Mouse (Mus musculus) heart, embryonic 16.5 days (tissue): ENCODE results near the gene Farp1. TPM values are rescaled to one million over a fixed set of nuclear protein-coding genes. Genes with fewer than 3 reads are reported as not detected.
A peak's percentile ranks its signal among the peaks of the same experiment; 100 is the strongest.

Experiments
- ATAC-seq: fragments of 200-750 bp; cut with Nextera tagmentation; replicated peaks from 2 replicates; pipeline ENCODE4 v1.8.0; 2017; ENCODE audit warnings: moderate number of reproducible peaks; ENCODE audit not compliant: insufficient read depth, low FRiP score; ENCODE audit errors: extremely low read depth
- H3K27ac ChIP-seq: fragments of 300-500 bp; sonication (generic); 2 replicates; pipeline ENCODE4 v1.5.1; 2014; ENCODE audit warnings: mild to moderate bottlenecking, low read length, control low read depth, moderate library complexity
- H3K27me3 ChIP-seq: fragments of 300-500 bp; sonication (generic); 2 replicates; pipeline ENCODE4 v1.6.1; 2014; ENCODE audit warnings: low read length, mixed read lengths; ENCODE audit not compliant: control insufficient read depth, insufficient read depth
- H3K36me3 ChIP-seq: fragments of 300-500 bp; sonication (generic); 2 replicates; pipeline ENCODE4 v1.6.1; 2014; ENCODE audit not compliant: control insufficient read depth, insufficient read depth
- H3K4me1 ChIP-seq: fragments of 300-500 bp; sonication (generic); 2 replicates; pipeline ENCODE4 v1.6.1; 2014; ENCODE audit warnings: low read length, mixed read lengths; ENCODE audit not compliant: control insufficient read depth, insufficient read depth
- H3K4me2 ChIP-seq: fragments of 300-500 bp; sonication (generic); 2 replicates; pipeline ENCODE4 v1.6.1; 2014; ENCODE audit warnings: low read depth, mild to moderate bottlenecking, control low read depth, low read length
- H3K4me3 ChIP-seq: fragments of 300-500 bp; sonication (generic); 2 replicates; pipeline ENCODE4 v1.5.1; 2014; ENCODE audit warnings: mild to moderate bottlenecking, control low read depth, low read length
- H3K9ac ChIP-seq: fragments of 300-500 bp; sonication (generic); 2 replicates; pipeline ENCODE4 v1.6.1; 2014; ENCODE audit warnings: low read length, control low read depth
- H3K9me3 ChIP-seq: fragments of 300-500 bp; sonication (generic); replicated peaks from 2 replicates; pipeline ENCODE4 v1.6.1; 2016; ENCODE audit warnings: low read length; ENCODE audit not compliant: control insufficient read depth
- WGBS: fragments of 180-500 bp; shearing (Covaris S2); extraction: QIAGEN DNeasy Blood & Tissue Kit; methylation state at CpG from one replicate; pipeline ENCODE4 v1.1.7; 2014; 5-methylcytosine and 5-hydroxymethylcytosine counted together
- polyA plus RNA-seq: library from polyadenylated mRNA; unstranded; fragments of >200 nt; fragmentation: Nextera tagmentation; extraction: Ambion mirVana; gene quantifications from 2 replicates; pipeline ENCODE4 v1.2.1, GENCODE M21; 2015

The Farp1 gene
- polyA plus RNA-seq, 1 experiment from 2014 or later: 11.6 TPM

DNA sequence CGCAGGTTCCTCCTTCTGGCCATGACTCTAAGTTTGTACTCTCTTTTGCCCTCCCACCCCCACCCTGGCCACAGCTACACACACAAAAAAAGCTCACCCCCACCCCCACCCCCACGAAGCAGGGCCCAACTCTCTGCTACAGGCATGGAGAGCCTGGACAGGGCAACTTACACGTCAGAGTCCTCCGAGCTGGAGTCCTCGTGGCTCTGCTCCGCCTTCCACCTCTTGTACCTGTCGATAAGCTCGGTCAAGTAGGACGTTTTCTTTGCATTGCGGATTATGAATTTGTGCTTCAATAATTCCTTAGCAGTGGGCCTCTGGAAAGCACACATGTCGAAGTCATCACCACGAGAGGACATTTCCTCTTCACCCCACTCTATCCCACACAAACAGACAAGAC is 259.5 kb downstream of the Farp1 start:
- Histone ChIP-seq H3K4me3 (no peak overlapping the region), H3K27ac (no peak overlapping the region), H3K9ac (no peak overlapping the region), H3K27me3 (no peaks in the 10 kb centered on the region), H3K9me3 (no peaks in the 10 kb centered on the region), H3K4me2 (no peak overlapping the region), H3K4me1 (peaks cover 3% of the 10 kb centered on the region; the same call in 1 of the 2 replicates), H3K36me3 (peaks cover 45% of the 10 kb centered on the region)
- 66% methylated on average over 12 of the region's 12 CpGs for WGBS
- peak; percentile 26; the same call in 1 of the 2 replicates for ATAC-seq

DNA sequence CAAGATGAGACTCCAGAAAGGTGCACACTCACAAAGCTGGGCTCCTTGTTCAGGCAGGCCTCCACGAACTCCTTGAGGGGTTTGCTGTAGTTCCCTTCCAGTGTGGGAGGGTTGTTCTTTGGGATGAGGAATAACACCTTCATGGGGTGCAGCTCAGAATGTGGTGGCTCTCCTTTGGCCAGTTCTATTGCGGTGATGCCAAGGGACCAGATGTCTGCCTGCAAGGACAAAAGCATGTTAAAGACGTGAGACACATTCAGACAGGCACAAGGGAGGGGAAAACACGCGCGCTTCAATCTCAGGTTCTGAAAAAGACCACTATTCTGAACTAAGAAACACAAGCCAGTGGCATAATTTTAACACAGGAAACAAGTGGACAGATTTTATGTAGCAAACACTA is 262.1 kb downstream of the Farp1 start:
- Histone ChIP-seq H3K27ac (no peak overlapping the region), H3K36me3 (peaks cover 41% of the 10 kb centered on the region), H3K9me3 (no peaks in the 10 kb centered on the region), H3K27me3 (no peaks in the 10 kb centered on the region), H3K4me2 (no peak overlapping the region), H3K9ac (no peak overlapping the region), H3K4me3 (no peak overlapping the region), H3K4me1 (peaks cover 3% of the 10 kb centered on the region; the same call in 1 of the 2 replicates)
- 96% methylated on average over 6 of the region's 6 CpGs for WGBS
- ATAC-seq: no peak

- Histone ChIP-seq H3K27ac (no peak overlapping the region), H3K4me1 (peaks cover 3% of the 10 kb centered on the region; the same call in 1 of the 2 replicates), H3K36me3 (peaks cover 31% of the 10 kb centered on the region), H3K9ac (no peak overlapping the region), H3K9me3 (no peaks in the 10 kb centered on the region), H3K27me3 (no peaks in the 10 kb centered on the region), H3K4me3 (no peak overlapping the region), H3K4me2 (no peak overlapping the region)
- 84% methylated on average over 5 of the region's 5 CpGs for WGBS
- ATAC-seq: no peak
Measured at GRCm38 (mm10) chr14:121298537-121298936, 263.5 kb downstream of the Farp1 start.

- 79% methylated on average over 9 of the region's 9 CpGs for WGBS
- Histone ChIP-seq H3K4me3 (no peak overlapping the region), H3K9ac (no peak overlapping the region), H3K4me2 (no peak overlapping the region), H3K27ac (no peak overlapping the region), H3K4me1 (peaks cover 6% of the 10 kb centered on the region; the same call in 1 of the 2 replicates), H3K9me3 (no peaks in the 10 kb centered on the region), H3K27me3 (no peaks in the 10 kb centered on the region), H3K36me3 (peaks cover 26% of the 10 kb centered on the region)
- no peak for ATAC-seq
Measured at GRCm38 (mm10) chr14:121299093-121299492, 264.1 kb downstream of the Farp1 start.

- 42% methylated on average over 7 of the region's 7 CpGs for WGBS
- peaks cover 24% of the 10 kb centered on the region for H3K4me1 ChIP-seq
- no peaks in the 10 kb centered on the region for H3K27me3 ChIP-seq
- H3K9me3 ChIP-seq: no peaks in the 10 kb centered on the region
- no peak overlapping the region for H3K9ac ChIP-seq
- H3K4me2 ChIP-seq: no peak overlapping the region
- H3K27ac ChIP-seq: no peak overlapping the region
- no peak overlapping the region for H3K4me3 ChIP-seq
- H3K36me3 ChIP-seq: peaks cover 17% of the 10 kb centered on the region
- ATAC-seq: 0 out of 2 replicates have a peak, but pooled peaks have one; percentile 23
Measured at GRCm38 (mm10) chr14:121304523-121304922, 269.5 kb downstream of the Farp1 start.

DNA sequence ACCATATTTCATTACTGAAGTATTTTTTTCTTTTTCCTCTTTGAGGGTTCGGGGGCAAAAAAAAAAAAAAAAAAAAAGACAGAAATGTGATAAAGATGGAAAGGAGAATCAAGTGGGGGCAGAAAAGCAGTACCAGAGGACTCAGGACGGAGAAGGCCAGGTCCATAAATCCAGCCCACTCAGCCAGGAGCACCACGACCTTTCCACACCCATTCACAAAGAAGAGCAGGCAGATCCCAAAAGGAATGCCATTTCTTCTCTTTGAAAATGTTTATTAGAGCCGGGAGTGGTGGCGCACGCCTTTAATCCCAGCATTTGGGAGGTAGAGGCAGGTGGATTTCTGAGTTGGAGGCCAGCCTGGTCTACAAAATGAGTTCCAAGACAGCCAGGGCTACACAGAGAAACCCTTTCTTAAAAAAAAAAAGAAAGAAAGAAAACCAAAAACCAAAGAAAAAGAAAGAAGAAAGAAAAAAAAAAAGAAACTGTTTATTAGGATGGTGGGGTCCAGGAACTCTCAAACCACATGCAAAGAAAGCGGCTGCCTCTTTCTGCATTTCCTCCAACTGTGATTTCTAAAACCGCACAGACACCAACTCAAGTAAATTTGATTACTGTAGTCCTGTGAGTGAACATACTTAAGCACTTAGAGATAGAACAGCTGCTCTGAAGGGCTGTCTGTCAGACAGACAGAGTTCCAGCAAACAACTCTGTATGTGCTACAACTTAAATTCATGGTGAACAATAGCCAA is 270.5 kb downstream of the Farp1 start:
- Histone ChIP-seq H3K4me2 (no peak overlapping the region), H3K9me3 (no peaks in the 10 kb centered on the region), H3K27ac (no peak overlapping the region), H3K27me3 (no peaks in the 10 kb centered on the region), H3K4me1 (peaks cover 34% of the 10 kb centered on the region), H3K36me3 (peaks cover 17% of the 10 kb centered on the region), H3K4me3 (no peak overlapping the region), H3K9ac (no peak overlapping the region)
- no peak for ATAC-seq
- 62% methylated on average over 8 of the region's 8 CpGs for WGBS

- WGBS: 69% methylated on average over 3 of the region's 3 CpGs
- Histone ChIP-seq H3K9ac (no peak overlapping the region), H3K36me3 (no peaks in the 10 kb centered on the region), H3K9me3 (no peaks in the 10 kb centered on the region), H3K27ac (peak overlapping the region; percentile 7; the same call in 1 of the 2 replicates), H3K4me3 (no peak overlapping the region), H3K4me2 (no peak overlapping the region), H3K4me1 (peaks cover 64% of the 10 kb centered on the region), H3K27me3 (no peaks in the 10 kb centered on the region)
- ATAC-seq: no peak
Measured at GRCm38 (mm10) chr14:121309909-121310308, 274.9 kb downstream of the Farp1 start.

DNA sequence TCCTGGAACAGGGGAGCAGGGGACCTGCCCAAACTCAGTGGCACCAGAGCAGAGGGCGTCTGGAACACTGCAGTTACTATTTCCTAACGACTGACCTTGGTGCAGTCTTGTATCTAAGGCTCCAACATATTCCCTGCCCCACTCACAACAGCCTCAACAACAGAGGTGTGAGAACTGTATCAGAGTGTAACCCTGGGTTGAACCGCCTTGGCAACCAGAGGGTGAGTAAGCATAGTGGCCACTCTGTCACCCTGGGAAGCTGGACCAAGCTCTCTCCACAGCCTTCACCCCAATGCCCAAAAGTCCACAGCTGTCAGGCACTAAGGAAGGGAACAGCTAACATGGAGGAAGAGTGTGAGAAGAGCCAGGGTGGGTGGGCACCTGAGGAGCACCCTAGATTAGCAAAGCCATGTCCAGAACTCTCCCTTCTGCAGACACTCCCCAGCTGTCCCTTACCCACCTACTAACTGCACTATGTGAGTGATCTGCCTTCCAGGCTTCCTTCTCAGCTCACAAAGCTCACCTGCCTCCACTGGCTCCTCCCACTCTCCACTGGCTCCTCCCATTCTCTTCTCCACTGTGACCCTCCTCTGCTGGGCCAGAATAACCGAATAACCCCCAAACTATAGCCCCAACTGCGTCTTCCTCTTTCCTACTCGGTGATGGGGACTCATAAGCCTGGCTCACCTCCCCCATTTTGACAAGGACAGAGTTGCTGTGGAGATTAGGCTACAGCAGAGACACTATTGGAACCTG is 275.5 kb downstream of the Farp1 start:
- 57% methylated on average over 6 of the region's 6 CpGs for WGBS
- Histone ChIP-seq H3K27me3 (no peaks in the 10 kb centered on the region), H3K36me3 (no peaks in the 10 kb centered on the region), H3K9me3 (no peaks in the 10 kb centered on the region), H3K4me2 (no peak overlapping the region), H3K27ac (no peak overlapping the region; the same call in 1 of the 2 replicates), H3K9ac (no peak overlapping the region), H3K4me3 (no peak overlapping the region), H3K4me1 (peaks cover 66% of the 10 kb centered on the region)
- ATAC-seq: no peak

DNA sequence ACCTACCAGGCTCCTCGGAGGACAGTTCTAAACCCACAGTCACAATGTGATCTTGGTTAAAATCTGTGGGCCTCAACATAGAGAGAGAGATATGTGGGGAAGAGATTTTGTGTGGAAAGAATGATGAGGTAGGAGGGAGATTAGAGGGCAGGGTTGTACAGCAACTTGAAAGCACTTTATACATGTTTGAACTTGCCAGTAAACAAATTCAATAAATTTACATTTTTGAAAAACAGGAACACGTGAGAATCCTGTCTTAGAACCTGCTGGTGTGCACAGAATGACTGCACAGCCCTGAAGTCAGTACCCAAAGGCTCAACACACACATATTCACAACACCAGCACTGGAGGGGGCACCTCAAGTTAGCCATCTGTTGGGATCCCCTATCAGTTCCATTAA is 276.1 kb downstream of the Farp1 start:
- Histone ChIP-seq H3K27me3 (no peaks in the 10 kb centered on the region), H3K27ac (no peak overlapping the region), H3K4me2 (no peak overlapping the region), H3K4me1 (peaks cover 67% of the 10 kb centered on the region), H3K4me3 (no peak overlapping the region), H3K9me3 (no peaks in the 10 kb centered on the region), H3K9ac (no peak overlapping the region), H3K36me3 (no peaks in the 10 kb centered on the region)
- ATAC-seq: no peak
- WGBS: 79% methylated on average over 2 of the region's 2 CpGs
